Mouse (Mus musculus) olfactory bulb, adult 2 months (tissue): ENCODE results near the gene Exosc8.

Experiments
- CTCF ChIP-seq: fragments of 200-500 bp; IDR thresholded peaks from 2 replicates; pipeline ENCODE4 v1.5.1; 2012; ENCODE audit warnings: low read depth, mild to moderate bottlenecking, low read length, moderate library complexity; ENCODE audit not compliant: insufficient read depth
- POLR2A ChIP-seq: fragments of 200-500 bp; IDR thresholded peaks from 2 replicates; pipeline ENCODE4 v1.6.1; 2012; ENCODE audit warnings: mild to moderate bottlenecking, low read depth, low read length, moderate library complexity; ENCODE audit not compliant: insufficient read depth

DNA sequence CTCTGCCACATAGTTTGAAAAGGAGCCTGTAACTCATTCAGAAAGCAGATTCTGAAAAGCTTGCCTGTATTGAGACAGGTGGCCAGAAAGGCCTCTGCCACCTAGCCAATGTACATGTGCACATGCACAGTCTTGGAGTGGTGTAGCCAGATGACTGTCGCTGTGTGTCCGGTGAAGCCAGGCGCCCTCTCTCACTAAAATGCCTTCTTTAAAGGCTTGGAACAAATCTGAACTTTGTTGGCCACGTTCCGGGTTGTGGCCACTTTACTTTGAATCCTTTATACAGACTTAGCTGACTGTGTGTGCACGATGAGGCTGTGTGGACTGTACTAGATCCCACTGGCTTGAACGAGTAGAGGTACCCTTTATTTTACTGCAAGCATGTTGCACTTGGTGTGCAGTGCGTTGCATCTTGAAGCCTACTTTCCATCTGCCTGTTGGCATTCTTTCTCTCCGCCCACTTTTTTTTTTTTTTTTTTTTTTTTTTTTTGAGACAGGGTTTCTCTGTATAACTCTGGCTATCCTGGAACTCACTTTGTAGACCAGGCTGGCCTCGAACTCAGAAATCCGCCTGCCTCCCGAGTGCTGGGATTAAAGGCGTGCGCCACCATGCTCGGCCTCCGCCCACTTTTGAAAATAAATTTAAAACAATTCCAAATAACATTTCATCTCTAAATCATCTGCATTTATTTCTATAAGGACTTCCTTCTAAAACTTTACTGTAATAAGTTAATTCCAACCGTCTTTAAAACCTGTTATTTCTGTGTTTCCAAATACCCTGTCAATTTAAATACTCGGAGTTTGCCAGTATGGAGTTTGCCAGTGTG is 1.1 kb upstream of the Exosc8 start:
- no peak for TF ChIP-seq CTCF
- TF ChIP-seq POLR2A = no peak
